Mouse (Mus musculus): ENCODE results near the gene Fam180a. TPM values are rescaled to one million over a fixed set of nuclear protein-coding genes. Genes with fewer than 3 reads are reported as not detected.

Fam180a gene
- not detected for polyA plus RNA-seq (2017; shearing (Covaris generic))

GRCm38 (mm10) chr6:35326111-35326515 lies at the start of gene Fam180a:
TSS of gene Fam180a (minus strand) at chr6:35326141.

GRCm38 (mm10) chr6:35308037-35308436 lies 17.9 kb downstream of the Fam180a start, which contains the start of gene Slc13a4:
TSS of gene Slc13a4 (minus strand) at chr6:35308131.

Other genes with a start within 250 kb of the Fam180a start
- 60.6 TPM for gene Cnot4, start 192.4 kb downstream of the Fam180a start, polyA plus RNA-seq (2017; shearing (Covaris generic))
- 27.1 TPM for gene Nup205, start 148.7 kb downstream of the Fam180a start, polyA plus RNA-seq (2017; shearing (Covaris generic))
- gene Slc13a4, start 18.0 kb downstream of the Fam180a start, polyA plus RNA-seq (2017; shearing (Covaris generic)) = 0.27 TPM
- gene Mtpn, start 213.7 kb upstream of the Fam180a start, polyA plus RNA-seq (2017; shearing (Covaris generic)) = 96.5 TPM